Mouse (Mus musculus): Measurements from ENCODE around the gene Vmn1r200. TPM values are rescaled to one million over a fixed set of nuclear protein-coding genes. Genes with fewer than 3 reads are reported as not detected.

Vmn1r200 gene
- polyA plus RNA-seq, 1 experiment from 2014 or later: not detected

Other genes starting within 250 kb of the Vmn1r200 start
- not detected in 2 replicates for gene Vmn1r191, start 206.4 kb upstream of the Vmn1r200 start, polyA plus RNA-seq (2015; fragmentation: Nextera tagmentation; extraction: Ambion mirVana)
- not detected in 2 replicates for gene Vmn1r192, start 199.2 kb upstream of the Vmn1r200 start, polyA plus RNA-seq (2015; fragmentation: Nextera tagmentation; extraction: Ambion mirVana)
- not detected in 2 replicates for gene Vmn1r193, start 167.2 kb upstream of the Vmn1r200 start, polyA plus RNA-seq (2015; fragmentation: Nextera tagmentation; extraction: Ambion mirVana)
- gene Vmn1r194, start 146.2 kb upstream of the Vmn1r200 start, polyA plus RNA-seq (2015; fragmentation: Nextera tagmentation; extraction: Ambion mirVana): not detected in 2 replicates
- gene Vmn1r195, start 119.9 kb upstream of the Vmn1r200 start, polyA plus RNA-seq (2015; fragmentation: Nextera tagmentation; extraction: Ambion mirVana): not detected in 2 replicates
- not detected in 2 replicates for gene Vmn1r196, start 100.5 kb upstream of the Vmn1r200 start, polyA plus RNA-seq (2015; fragmentation: Nextera tagmentation; extraction: Ambion mirVana)
- not detected in 2 replicates for gene Vmn1r197, start 65.8 kb upstream of the Vmn1r200 start, polyA plus RNA-seq (2015; fragmentation: Nextera tagmentation; extraction: Ambion mirVana)
- gene Vmn1r198, start 40.0 kb upstream of the Vmn1r200 start, polyA plus RNA-seq (2015; fragmentation: Nextera tagmentation; extraction: Ambion mirVana): not detected in 2 replicates
- gene Vmn1r199, start 10.6 kb upstream of the Vmn1r200 start, polyA plus RNA-seq (2015; fragmentation: Nextera tagmentation; extraction: Ambion mirVana): not detected in 2 replicates
- gene Vmn1r201, start 81.5 kb downstream of the Vmn1r200 start, polyA plus RNA-seq (2015; fragmentation: Nextera tagmentation; extraction: Ambion mirVana): not detected in 2 replicates
- gene Vmn1r202, start 115.0 kb downstream of the Vmn1r200 start, polyA plus RNA-seq (2015; fragmentation: Nextera tagmentation; extraction: Ambion mirVana): not detected in 2 replicates
- not detected in 2 replicates for gene Vmn1r203, start 127.7 kb downstream of the Vmn1r200 start, polyA plus RNA-seq (2015; fragmentation: Nextera tagmentation; extraction: Ambion mirVana)
- gene Vmn1r204, start 162.8 kb downstream of the Vmn1r200 start, polyA plus RNA-seq (2015; fragmentation: Nextera tagmentation; extraction: Ambion mirVana): not detected in 2 replicates
- not detected in 2 replicates for gene Vmn1r205, start 202.6 kb downstream of the Vmn1r200 start, polyA plus RNA-seq (2015; fragmentation: Nextera tagmentation; extraction: Ambion mirVana)
- not detected in 2 replicates for gene Vmn1r206, start 233.9 kb downstream of the Vmn1r200 start, polyA plus RNA-seq (2015; fragmentation: Nextera tagmentation; extraction: Ambion mirVana)

Measured in heart, embryonic 16.5 days (tissue).